Mouse (Mus musculus) forebrain, postnatal 0 days (tissue): ENCODE measurements around the gene Clec16a. TPM values are rescaled to one million over a fixed set of nuclear protein-coding genes. Genes with fewer than 3 reads are reported as not detected.

Experiments used
- ATAC-seq: fragments of 200-750 bp; cut with Nextera tagmentation; 2 replicates; pipeline ENCODE4 v1.8.0; 2017; ENCODE audit warnings: mild to moderate bottlenecking, moderate library complexity
- DNase-seq: peaks from one replicate; pipeline ENCODE4 v3.0.0-alpha.2; 2015
- H3K27ac ChIP-seq: fragments of 300-500 bp; sonication (generic); 2 replicates; pipeline ENCODE4 v1.5.1; 2014; ENCODE audit warnings: low read depth, mild to moderate bottlenecking, antibody characterized with exemption, low read length, moderate library complexity, mixed read lengths
- H3K27me3 ChIP-seq: fragments of 300-500 bp; sonication (generic); 2 replicates; pipeline ENCODE4 v1.6.1; 2014; ENCODE audit warnings: mild to moderate bottlenecking, low read length, mixed read lengths; ENCODE audit not compliant: insufficient read depth
- H3K36me3 ChIP-seq: fragments of 300-500 bp; sonication (generic); 2 replicates; pipeline ENCODE4 v1.6.1; 2014; ENCODE audit warnings: mild to moderate bottlenecking, moderate library complexity; ENCODE audit not compliant: insufficient read depth
- H3K4me1 ChIP-seq: fragments of 300-500 bp; sonication (generic); 2 replicates; pipeline ENCODE4 v1.6.1; 2014; ENCODE audit warnings: antibody characterized with exemption; ENCODE audit not compliant: insufficient read depth
- H3K4me2 ChIP-seq: fragments of 300-500 bp; sonication (generic); 2 replicates; pipeline ENCODE4 v1.6.1; 2014; ENCODE audit warnings: low read depth, mild to moderate bottlenecking, moderate library complexity
- H3K4me3 ChIP-seq: fragments of 300-500 bp; sonication (generic); 2 replicates; pipeline ENCODE4 v1.5.1; 2014; ENCODE audit warnings: low read depth, low read length, mixed read lengths
- H3K9ac ChIP-seq: fragments of 300-500 bp; sonication (generic); 2 replicates; pipeline ENCODE4 v1.6.1; 2014; ENCODE audit warnings: mild to moderate bottlenecking
- H3K9me3 ChIP-seq: fragments of 300-500 bp; sonication (generic); 2 replicates; pipeline ENCODE4 v1.6.1; 2016; ENCODE audit warnings: low read length
- CTCF ChIP-seq: sonication (generic); IDR thresholded peaks from 2 replicates; pipeline ENCODE4 v1.5.1; 2016; ENCODE audit warnings: antibody characterized with exemption, control low read depth, low read depth
- WGBS: fragments of 180-500 bp; shearing (Covaris S2); extraction: QIAGEN DNeasy Blood & Tissue Kit; methylation state at CpG from one replicate; pipeline ENCODE4 v1.1.7; 2014; 5-methylcytosine and 5-hydroxymethylcytosine counted together
- polyA plus RNA-seq: library from polyadenylated mRNA; unstranded; fragments of >200 nt; fragmentation: Nextera tagmentation; extraction: Ambion mirVana; gene quantifications from 2 replicates; pipeline ENCODE4 v1.2.1, GENCODE M21; 2015
- total RNA-seq: library from RNA; depleted of rRNA; stranded (reverse); fragments of >200 nt; gene quantifications from 2 replicates; pipeline ENCODE4 v1.2.3, GENCODE M21; 2014

Gene Clec16a
- total and polyA plus RNA-seq, 2 experiments from 2014 or later = 52.3 to 65.8 TPM

DNA sequence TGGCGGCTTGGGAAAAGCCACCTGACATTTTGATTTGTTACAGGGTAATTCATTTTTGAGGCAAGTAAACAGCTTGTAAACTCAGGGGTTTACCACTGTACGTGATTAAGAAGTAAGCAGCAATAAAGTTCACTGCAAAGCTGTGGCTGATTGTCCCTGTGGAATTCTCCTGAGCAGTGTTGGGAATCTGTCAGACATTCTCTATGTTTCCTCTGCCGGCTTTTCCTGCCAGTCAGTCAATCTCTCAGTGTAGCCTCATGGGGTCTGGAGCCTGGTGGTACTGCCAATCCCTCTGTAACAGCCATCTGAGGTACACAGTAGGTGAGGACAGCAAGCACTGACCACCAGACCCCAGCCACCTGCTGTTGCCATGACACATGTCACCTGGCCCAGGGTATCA is 183.7 kb downstream of the Clec16a start:
- Histone ChIP-seq H3K4me1 (no peaks in the 10 kb centered on the region), H3K4me2 (no peak overlapping the region), H3K27me3 (no peaks in the 10 kb centered on the region), H3K36me3 (no peaks in the 10 kb centered on the region), H3K4me3 (no peak overlapping the region), H3K9me3 (no peaks in the 10 kb centered on the region), H3K9ac (no peak overlapping the region), H3K27ac (no peak overlapping the region)
- 68% methylated on average over 3 of the region's 3 CpGs for WGBS
- DNase-seq (no peak), ATAC-seq (no peak)
- TF ChIP-seq CTCF = no peak

DNA sequence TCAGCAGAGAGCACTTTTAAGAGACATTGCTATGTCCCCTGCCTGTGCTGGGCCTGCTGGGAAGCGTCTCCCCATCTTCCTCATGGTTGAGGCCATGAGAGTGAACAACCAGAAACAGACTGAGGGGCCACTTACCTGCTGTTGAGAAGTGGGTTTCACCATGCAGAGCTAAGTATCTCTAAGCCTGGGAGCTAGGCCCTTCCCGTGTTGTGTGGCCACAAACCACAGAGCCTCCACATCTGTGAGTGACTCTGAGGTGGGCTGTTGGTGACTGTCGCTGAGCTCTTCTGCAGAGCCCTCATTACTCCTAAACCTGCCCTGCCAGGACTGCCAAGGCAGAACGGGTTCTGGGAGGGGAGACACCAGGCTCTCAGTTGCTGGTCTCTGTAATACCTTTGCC is 185.8 kb downstream of the Clec16a start:
- no peaks in the 10 kb centered on the region for H3K27me3 ChIP-seq
- H3K4me3 ChIP-seq = no peak overlapping the region
- H3K36me3 ChIP-seq = no peaks in the 10 kb centered on the region
- DNase-seq (no peak), ATAC-seq (no peak)
- TF ChIP-seq CTCF = no peak
- H3K27ac ChIP-seq = no peak overlapping the region
- H3K9me3 ChIP-seq = no peaks in the 10 kb centered on the region
- no peaks in the 10 kb centered on the region for H3K4me1 ChIP-seq
- no peak overlapping the region for H3K4me2 ChIP-seq
- WGBS = 86% methylated on average over 4 of the region's 4 CpGs
- no peak overlapping the region for H3K9ac ChIP-seq

DNA sequence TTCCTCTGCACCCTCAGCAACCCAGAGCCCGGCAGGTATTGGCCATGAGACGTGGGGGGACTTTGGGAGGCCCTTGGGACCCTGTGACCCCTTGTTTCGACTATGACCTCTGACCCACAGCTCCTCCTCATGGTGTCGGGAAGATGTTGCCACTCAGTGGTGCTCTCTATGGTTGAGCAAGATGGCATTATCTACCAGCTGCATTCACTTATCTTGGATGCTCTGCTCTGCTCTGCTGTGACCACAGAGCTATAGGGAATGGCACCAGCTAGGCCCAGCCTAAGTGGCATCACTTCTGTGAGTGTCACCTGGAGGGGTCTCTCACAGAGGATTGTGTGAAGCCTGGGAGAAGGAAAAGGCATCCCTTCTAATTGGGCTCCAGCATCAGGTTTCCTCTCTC is 186.6 kb downstream of the Clec16a start:
- ATAC-seq (no peak), DNase-seq (no peak)
- H3K9me3 ChIP-seq = no peaks in the 10 kb centered on the region
- H3K9ac ChIP-seq = no peak overlapping the region
- H3K36me3 ChIP-seq = no peaks in the 10 kb centered on the region
- H3K4me3 ChIP-seq = no peak overlapping the region
- WGBS = 86% methylated on average over 4 of the region's 4 CpGs
- no peak overlapping the region for H3K27ac ChIP-seq
- no peaks in the 10 kb centered on the region for H3K4me1 ChIP-seq
- no peak overlapping the region for H3K4me2 ChIP-seq
- H3K27me3 ChIP-seq = no peaks in the 10 kb centered on the region
- TF ChIP-seq CTCF = no peak

DNA sequence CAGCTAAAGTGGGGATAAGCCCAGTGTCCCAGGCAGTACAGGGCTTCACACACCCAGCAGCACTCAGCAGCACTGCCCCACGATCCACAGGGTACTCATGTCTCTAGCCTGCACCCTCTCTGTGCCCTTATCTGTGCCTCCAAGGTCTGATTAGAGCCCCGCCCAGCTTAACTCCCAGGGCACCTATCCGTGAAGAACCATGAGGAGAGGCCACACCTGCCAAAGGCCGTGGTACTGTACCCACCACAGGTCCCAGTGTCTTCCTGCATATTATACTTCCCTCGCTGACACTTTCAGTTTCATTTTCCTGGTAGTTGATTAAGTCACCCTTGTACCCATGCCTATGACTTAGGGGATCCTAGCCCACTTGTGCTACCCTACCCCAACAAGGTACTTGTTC is 187.3 kb downstream of the Clec16a start:
- ATAC-seq (no peak), DNase-seq (no peak)
- Histone ChIP-seq H3K36me3 (no peaks in the 10 kb centered on the region), H3K4me1 (no peaks in the 10 kb centered on the region), H3K4me3 (no peak overlapping the region), H3K27me3 (no peaks in the 10 kb centered on the region), H3K9ac (no peak overlapping the region), H3K4me2 (no peak overlapping the region), H3K9me3 (no peaks in the 10 kb centered on the region), H3K27ac (no peak overlapping the region)
- no peak for TF ChIP-seq CTCF
- WGBS = 91% methylated on average over 5 of the region's 5 CpGs

DNA sequence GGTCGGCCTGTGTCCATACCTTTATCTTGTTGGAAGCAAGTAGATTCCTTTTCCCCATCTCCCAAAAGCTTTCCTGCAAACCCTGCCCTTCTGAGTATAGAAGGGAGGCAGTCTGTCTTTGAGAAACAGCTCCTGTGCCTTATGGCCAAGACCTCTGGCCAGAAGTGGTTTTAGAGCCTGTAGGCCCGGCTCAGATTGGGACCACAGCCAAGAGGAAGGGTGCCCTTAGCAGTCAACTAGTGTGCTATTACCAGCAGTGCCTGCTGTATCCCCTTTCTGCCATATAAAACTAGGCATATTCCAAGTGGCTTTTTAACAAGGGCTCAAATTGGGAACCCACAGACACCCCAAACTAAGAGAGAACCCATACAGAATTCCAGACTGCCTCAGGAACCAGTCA is 190.6 kb downstream of the Clec16a start:
- Histone ChIP-seq H3K9me3 (no peaks in the 10 kb centered on the region), H3K9ac (no peak overlapping the region), H3K36me3 (no peaks in the 10 kb centered on the region), H3K27ac (no peak overlapping the region), H3K4me3 (no peak overlapping the region), H3K4me1 (no peaks in the 10 kb centered on the region), H3K4me2 (no peak overlapping the region), H3K27me3 (no peaks in the 10 kb centered on the region)
- DNase-seq (no peak), ATAC-seq (no peak)
- WGBS = 81% methylated on average over 2 of the region's 2 CpGs
- no peak for TF ChIP-seq CTCF

DNA sequence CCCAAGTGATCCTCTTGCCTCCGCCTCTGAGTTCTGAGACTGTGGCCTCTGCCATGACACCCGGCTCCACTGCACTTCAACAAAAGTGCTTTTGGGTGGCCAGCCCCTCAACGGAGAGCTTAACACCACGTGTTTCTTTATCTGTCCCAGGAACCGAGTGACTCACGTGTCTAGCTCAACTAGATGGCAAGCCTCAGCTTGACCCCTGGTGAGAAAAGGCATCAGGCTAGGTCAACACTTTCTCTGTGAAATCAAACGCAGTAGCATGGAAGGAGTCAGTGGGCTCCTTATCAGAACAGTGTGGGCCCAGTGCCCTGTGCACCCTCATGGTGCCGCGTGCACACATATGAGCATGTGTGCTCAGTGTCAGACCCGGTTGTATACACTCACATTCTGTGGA is 191.2 kb downstream of the Clec16a start:
- Histone ChIP-seq H3K4me2 (no peak overlapping the region), H3K4me1 (no peaks in the 10 kb centered on the region), H3K36me3 (no peaks in the 10 kb centered on the region), H3K9ac (no peak overlapping the region), H3K27ac (no peak overlapping the region), H3K4me3 (no peak overlapping the region), H3K27me3 (no peaks in the 10 kb centered on the region), H3K9me3 (no peaks in the 10 kb centered on the region)
- 72% methylated on average over 10 of the region's 10 CpGs for WGBS
- TF ChIP-seq CTCF = no peak
- DNase-seq (no peak), ATAC-seq (no peak)

DNA sequence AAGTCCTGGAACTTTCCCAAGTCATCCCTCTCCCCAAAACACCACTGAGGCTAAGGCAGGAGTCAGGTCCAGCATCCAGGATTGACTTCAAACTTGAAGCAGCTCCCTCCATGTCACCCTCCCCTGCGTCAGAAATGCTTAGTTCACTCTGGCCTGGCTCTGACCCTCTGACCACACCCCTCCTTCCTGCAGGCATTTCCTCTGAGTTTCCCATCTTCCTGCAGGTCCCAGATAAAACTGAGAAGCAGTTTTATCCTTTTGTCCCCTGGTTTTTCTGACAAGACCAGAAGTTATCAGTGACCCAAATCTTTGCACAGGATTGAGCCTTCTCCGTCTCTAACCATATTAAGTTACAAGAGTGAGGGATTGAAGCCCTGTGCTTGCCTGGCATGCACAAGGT is 192.4 kb downstream of the Clec16a start:
- 77% methylated on average over 2 of the region's 2 CpGs for WGBS
- DNase-seq = no peak

DNA sequence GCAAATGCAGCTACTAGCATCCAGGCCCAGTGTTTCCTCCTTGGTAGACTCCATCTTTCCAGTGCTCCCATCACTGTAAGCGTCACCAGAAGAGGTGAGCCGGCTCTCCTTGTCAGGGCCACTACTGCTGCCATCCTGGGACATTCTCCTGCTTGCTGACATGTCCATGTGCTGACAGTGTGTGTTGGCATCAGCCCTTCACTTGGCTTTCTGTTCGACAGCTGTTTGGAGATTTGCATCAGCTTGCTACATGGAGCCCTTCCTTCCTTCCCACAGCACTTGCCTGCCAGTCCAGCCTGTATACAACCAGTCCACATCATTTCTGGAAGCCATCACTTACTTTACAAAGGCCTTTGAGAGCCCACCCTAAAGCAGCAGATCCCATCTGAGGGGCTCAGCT is 193.7 kb downstream of the Clec16a start:
- no peak for TF ChIP-seq CTCF
- Histone ChIP-seq H3K9ac (no peak overlapping the region), H3K27me3 (no peaks in the 10 kb centered on the region), H3K36me3 (no peaks in the 10 kb centered on the region), H3K27ac (no peak overlapping the region), H3K9me3 (no peaks in the 10 kb centered on the region), H3K4me2 (no peak overlapping the region), H3K4me1 (no peaks in the 10 kb centered on the region), H3K4me3 (no peak overlapping the region)
- 87% methylated on average over 3 of the region's 3 CpGs for WGBS
- no peak for DNase-seq
- no peak for ATAC-seq

More for the DNA sequence above, 192.4 kb downstream of the Clec16a start:
- H3K36me3 ChIP-seq = no peaks in the 10 kb centered on the region
- no peak for ATAC-seq
- H3K4me2 ChIP-seq = no peak overlapping the region
- TF ChIP-seq CTCF = no peak
- H3K4me3 ChIP-seq = no peak overlapping the region
- no peak overlapping the region for H3K27ac ChIP-seq
- no peaks in the 10 kb centered on the region for H3K27me3 ChIP-seq
- no peaks in the 10 kb centered on the region for H3K4me1 ChIP-seq
- H3K9me3 ChIP-seq = no peaks in the 10 kb centered on the region
- H3K9ac ChIP-seq = no peak overlapping the region
